Mouse (Mus musculus) ovary, postnatal 10 days (tissue): ENCODE results near the gene Art2b.
"Not testable (repeated sequence)": the region's sequence is repeated elsewhere in the genome, so short reads cannot be mapped to it uniquely, and the experiment has no call there.

Experiments
- DNase-seq: peaks from one replicate; pipeline ENCODE4 v3.0.0; 2022; ENCODE audit warnings: low spot score

Art2b gene

GRCm38 (mm10) chr7:101585408-101585807 lies at the start of gene Art2b:
Art2b (minus strand) TSS chr7:101585600.
- no peak for DNase-seq

GRCm38 (mm10) chr7:101634513-101634912 lies 49.1 kb upstream of the Art2b start:
- DNase-seq, result no peak

DNA sequence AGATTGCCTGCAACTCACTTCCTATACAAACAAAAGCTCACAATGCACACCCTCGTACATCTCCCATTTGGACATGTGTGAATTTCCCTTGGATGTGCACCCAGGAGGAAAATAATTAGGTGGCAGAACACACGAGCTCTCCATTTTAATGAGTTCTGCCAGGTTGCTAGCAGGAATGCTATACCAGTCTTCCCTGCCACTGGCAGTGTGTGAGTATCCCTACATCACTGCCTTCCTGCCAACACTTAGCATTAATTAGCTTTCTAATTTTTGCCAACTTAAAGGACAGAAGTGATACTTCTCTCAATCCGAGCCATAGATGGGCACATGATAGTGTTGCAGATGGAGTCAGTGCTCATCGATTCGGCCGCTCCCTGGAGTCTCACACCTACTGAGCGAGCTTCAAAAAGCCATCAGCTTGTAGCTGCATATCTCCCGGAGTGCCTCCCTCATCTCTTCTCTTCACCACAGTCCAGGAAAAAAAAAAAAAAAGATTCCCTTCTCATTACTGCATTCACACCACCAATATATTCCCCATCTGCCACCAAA lies 48.3 kb upstream of the Art2b start:
- no peak for DNase-seq

GRCm38 (mm10) chr7:101628481-101628880 lies 43.1 kb upstream of the Art2b start:
- DNase-seq, result no peak

DNA sequence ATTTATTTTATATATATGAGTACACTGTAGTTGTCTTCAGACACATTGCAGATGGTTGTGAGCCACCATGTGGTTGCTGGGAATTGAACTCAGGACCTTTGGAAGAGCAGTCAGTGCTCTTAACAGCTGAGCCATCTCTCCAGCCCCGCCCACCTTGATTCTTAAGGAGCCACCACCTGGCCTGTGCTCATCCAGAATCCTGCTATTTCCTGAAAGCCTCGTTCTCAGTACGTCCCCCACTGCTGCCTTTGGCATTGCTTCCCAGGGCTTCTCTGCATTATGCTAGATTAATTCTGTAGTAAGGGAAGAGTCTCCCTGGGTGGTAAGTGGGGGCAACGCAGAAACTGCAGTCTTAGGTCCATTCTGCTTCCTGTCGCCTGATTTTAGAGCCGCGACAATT lies 41.8 kb upstream of the Art2b start:
- DNase-seq, result not testable (repeated sequence)

DNA sequence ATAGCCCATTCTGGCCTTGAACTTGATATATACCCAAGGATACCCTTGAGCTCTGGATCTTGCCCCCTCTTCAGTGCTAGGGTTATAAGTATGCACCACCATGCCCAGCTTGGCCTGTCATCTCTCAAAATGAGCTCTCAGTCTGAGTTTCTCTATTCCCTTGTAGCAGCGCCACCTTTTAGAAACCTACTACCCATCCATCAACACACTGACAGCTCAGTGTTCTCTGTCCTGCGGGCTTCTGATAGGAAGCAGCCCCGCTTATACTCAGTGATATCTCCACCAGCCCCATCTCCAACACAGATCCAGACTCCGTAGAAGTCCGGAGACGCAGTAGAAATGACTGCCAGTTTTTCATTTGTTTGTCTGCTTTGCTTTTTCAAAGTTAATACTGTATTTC lies 38.9 kb upstream of the Art2b start:
- DNase-seq, result no peak

DNA sequence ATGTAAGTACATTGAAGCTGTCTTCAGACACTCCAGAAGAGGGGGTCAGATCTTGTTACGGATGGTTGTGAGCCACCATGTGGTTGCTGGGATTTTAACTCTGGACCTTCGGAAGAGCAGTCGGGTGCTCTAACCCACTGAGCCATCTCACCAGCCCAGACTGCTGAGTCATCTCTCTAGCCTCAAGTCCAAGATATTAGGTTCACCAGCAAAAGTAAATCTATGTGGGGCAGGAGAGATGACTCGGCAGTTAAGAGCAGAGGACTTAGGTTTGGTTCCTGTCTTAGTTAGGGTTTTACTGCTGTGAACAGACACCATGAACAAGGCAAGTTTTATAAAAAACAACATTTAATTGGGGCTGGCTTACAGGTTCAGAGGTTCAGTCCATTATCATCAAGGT lies 36.5 kb upstream of the Art2b start:
- DNase-seq, result not testable (repeated sequence)

DNA sequence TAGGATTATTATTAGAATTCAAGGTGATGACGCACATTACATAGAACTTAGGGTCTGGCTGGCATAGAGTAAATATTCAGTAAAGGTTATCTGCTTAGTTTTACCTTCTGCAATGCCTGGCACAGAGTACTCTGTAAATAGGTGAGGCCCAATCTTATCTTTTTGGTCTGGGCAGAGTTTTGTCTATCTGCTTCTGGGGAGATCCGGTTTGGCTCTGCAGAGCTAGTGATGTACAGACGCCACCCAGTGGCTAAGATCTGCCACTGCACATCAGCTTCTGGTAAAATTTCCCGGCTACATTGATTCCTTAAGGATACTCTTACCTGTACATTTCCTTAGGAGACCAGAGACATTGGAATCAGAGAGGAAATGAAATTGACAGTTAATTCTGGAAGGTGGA lies 35.0 kb upstream of the Art2b start:
- no peak for DNase-seq

DNA sequence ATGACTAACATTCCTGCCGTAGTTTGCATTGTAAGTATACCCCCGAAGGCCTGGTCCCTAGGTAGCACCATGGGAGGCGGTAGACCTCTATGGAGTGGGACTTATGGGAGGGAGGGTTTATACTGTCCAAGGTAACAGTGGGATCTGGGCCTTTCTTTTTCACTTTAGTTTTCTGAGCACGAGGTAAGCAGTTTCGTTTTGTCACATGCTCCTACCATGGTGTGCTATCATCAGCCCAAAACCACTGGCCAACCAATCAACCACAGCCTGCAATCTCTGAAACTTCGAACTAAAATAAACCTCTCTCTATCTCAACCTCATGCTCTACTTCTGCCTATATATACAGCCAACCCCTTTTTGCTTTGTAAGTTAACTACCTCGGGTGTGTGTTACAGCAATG lies 32.9 kb upstream of the Art2b start:
- no peak for DNase-seq

DNA sequence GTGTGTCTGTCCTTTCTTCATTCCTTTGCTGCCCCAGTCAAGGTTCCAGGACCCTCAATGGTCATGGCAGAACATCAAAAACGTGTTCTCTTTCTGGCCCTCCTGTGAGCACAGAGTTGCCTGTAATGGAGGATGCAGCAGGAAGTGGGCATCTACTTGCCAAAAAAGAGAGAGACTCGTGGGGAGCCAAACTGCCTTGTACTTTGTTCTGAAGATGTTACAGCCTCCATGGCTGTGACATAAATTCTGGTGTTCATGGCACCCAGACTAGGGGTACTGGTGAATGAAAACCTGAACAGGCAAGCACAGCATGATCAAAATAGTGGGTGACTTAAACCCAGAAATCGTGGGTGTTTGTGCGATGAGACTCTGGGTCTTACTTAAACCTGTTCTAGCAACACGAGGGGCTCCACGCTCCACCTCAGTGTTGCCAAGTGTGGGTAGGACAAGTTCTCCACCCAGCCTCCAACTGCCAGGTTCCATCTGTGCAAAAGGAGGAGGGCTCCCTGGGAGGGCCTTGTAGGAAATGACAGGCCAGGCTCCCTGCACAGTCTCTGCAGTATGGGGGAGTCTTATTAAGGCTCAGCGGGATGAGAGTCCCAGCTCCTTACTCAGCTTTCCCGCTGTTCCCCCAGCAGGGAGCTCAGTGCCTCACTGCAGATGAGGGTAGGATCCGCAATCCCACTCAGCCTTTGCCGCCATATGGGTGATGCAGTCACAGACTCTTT lies 32.2 kb upstream of the Art2b start:
- no peak for DNase-seq

- DNase-seq, result no peak
Measured at GRCm38 (mm10) chr7:101616136-101616835, 30.9 kb upstream of the Art2b start.

DNA sequence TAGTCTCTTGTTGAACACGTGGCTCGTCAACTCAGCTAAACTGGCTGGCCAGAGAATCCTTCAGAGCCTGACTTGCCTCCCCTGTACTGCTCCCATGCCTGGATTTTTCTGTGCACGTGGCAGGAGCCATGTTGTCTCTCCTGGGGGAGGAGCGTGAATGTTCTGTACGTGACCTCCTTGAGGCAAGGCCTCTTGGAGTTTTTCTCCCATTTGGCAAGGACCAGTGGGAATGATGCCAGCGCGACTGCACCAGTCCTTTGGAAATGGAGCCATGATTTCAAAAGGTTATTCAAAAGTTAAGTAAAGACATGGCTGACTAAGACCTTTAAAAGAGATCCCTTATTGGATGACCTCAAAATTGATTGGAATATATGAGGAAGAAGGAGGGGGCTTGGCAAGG lies 30.0 kb upstream of the Art2b start:
- DNase-seq, result no peak

DNA sequence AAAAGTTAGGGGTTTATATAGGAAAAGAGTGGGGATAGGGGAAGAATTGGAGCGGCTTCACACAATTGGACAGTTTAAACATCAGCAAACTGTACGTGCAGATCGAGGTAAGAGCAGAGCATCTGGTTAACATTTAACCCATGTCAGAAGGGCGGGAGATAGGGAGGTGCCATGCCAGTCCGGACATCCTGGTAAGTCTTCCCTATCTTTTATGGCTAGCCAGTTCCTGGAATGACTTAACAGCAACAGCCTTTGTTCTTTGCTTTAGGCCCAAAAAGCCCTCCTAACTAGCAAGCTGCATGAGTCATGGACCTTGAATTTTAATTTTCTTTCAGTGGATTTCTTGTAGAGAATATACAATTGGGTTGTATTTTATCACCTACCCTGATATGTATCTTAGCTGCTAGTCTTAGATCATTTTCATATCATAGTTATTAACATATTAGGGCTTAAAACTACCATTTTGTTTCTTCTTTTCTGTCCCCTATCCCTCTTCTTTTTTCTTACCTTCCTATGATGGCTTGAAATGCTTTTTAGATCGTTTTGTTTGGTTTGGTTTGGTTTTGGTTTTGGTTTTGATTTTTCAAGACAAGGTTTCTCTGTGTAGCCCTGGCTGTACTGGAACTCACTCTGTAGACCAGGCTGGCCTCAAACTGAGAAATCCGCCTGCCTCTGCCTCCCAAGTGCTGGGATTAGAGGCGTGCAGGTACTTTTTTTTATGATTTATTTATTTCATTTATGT lies 27.6 kb upstream of the Art2b start:
- DNase-seq, result not testable (repeated sequence)

DNA sequence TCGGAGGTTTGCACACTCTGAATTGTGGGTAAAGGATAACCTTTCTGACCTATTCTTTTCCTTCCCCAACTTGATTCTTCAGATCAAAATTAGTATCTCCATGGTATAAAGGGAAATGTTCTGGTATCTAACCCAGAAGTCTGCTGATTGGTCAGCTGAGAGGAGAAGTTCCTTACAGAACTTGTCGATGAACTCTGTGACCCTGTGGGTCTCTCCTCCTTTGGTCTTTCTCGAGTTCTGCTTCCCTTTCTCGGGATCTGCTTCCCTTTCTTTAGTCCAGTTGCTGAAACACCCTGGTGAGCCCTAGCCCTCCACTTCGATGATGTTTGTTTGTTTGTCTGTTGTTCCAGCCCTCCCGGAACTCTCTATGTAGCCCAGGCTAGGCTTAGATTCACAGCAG lies 22.4 kb upstream of the Art2b start:
- no peak for DNase-seq

DNA sequence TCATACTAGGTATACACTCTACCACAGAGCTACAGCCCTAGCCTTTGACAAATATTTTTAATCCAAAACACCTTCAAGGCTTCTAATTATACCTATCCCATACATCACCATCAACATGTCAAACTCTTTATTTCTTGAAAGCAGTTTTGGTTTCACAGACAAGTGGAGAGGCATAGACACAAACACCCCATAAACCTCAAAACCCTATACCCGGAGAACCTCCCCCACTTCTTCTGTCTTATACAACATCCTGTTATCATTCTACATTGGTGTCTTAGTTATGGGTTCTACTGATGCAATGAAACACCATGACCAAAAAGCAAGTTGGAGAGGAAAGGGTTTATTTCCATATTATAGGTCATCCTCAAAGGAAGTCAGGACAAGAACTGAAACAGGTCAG lies 15.0 kb upstream of the Art2b start:
- no peak for DNase-seq

- DNase-seq, result no peak
Measured at GRCm38 (mm10) chr7:101598482-101598881, 13.1 kb upstream of the Art2b start.

GRCm38 (mm10) chr7:101594969-101595368 lies 9.6 kb upstream of the Art2b start:
- DNase-seq, result no peak

- not testable (repeated sequence) for DNase-seq
Measured at GRCm38 (mm10) chr7:101584271-101584670, 1.1 kb downstream of the Art2b start.

- no peak for DNase-seq
Measured at GRCm38 (mm10) chr7:101582012-101582411, 3.4 kb downstream of the Art2b start.

- DNase-seq, result not testable (repeated sequence)
Measured at GRCm38 (mm10) chr7:101580863-101581262, 4.5 kb downstream of the Art2b start.

- DNase-seq, result no peak
Measured at GRCm38 (mm10) chr7:101574413-101574812, 11.0 kb downstream of the Art2b start.

GRCm38 (mm10) chr7:101573636-101574035 lies 11.8 kb downstream of the Art2b start:
- DNase-seq, result not testable (repeated sequence)

GRCm38 (mm10) chr7:101564086-101564485 lies 21.3 kb downstream of the Art2b start:
- no peak for DNase-seq
